Mouse (Mus musculus) spleen, postnatal 10 days (tissue): ENCODE measurements at regions not wholly inside any gene's neighbourhood (a gene's known extent, or its start where the extent isn't known, plus 50 kb on each side); places are given as distances from the start of the nearest gene placed in this dataset.

Experiments used
- DNase-seq, 2 experiments: peaks; one replicate each; pipeline ENCODE4 v3.0.0; 2021 to 2022; ENCODE audit warnings: low spot score in 2 of 2

- no peak for DNase-seq
Measured at GRCm38 (mm10) chr1:137751446-137751961, 424.0 kb downstream of the Ptprc start.

- DNase-seq = no peak
Measured at GRCm38 (mm10) chr1:137750894-137751293, 424.6 kb downstream of the Ptprc start.

GRCm38 (mm10) chr1:137746129-137746528 lies 429.4 kb downstream of the Ptprc start:
- DNase-seq = no peak

DNA sequence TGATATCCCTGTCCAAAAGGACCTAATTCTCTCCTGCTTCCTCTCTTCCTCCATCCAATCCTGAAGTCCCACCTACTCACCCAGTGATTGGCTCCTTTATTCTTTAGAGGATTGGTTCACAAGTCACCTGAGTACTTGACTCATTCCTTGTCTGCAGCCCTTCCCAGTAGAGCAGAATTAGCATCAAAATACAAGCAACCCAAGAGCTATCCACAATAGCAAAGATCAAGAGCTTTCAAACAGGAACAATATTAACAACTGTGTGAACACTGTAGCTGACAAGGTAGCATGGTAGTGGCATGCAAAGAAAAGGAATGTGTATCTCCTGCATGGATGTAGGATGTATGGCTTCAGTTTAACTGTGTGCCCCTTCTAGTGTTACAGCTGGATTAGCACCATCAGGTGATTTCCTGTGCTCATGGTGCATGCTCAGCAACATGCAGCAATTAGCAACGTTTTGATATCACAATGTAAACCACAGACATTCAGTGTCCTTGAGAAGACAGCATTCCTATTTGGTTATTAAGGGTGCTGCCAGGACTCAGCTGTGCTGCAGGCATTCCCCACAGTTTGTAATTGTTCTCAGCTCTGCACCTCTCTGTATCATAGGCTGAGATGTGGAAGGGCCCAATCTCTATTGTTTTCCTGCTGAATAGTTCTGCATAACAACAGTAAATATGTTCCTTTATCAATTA lies 437.2 kb downstream of the Ptprc start:
- DNase-seq = no peak

- no peak for DNase-seq
Measured at GRCm38 (mm10) chr1:137703882-137704281, 471.6 kb downstream of the Ptprc start.

GRCm38 (mm10) chr1:137698876-137699275 lies 476.6 kb downstream of the Ptprc start:
- DNase-seq = no peak

- no peak for DNase-seq
Measured at GRCm38 (mm10) chr1:137697289-137697688, 478.2 kb downstream of the Ptprc start.

- no peak for DNase-seq
Measured at GRCm38 (mm10) chr1:137696796-137697195, 478.7 kb downstream of the Ptprc start.

DNA sequence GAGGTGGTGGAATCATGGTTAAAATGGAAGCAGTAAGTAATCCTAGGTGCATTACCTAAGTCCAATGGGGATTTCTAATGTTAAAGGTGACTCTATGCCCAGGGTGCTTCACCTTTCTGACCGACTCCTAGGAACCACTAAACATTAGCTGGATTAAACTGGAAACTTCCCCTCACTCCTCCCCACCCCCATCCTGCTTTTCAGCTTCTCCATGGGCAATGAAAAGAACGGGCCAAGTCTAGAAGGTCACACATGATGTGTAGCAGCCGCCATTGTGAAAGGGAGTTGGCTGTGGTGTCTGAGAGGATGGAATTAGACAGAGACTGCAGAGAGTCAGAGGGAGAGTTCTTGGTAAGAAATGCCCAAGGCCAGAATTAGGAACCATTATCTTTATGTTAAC lies 479.8 kb downstream of the Ptprc start:
- no peak for DNase-seq

DNA sequence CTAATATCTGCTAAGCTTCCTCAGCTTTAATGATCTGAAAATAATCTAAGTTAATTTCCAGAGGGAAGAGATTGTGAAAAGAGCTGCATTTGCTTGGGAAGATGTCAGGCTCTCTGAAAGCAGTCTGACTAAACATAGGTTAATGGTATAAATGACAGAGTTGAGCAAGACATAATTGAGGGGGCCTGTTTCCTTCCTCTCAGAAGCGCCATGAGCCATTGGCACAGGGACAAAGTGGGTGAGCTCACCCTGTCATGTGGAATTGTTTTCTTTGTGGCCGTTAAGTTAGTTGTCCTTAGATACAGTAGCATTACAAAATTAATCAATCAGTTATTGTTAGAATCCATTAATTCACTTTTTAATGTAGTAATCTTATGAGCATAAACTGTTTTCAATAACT lies 483.0 kb downstream of the Ptprc start:
- DNase-seq = no peak

- no peak for DNase-seq
Measured at GRCm38 (mm10) chr1:137690860-137691595, 484.5 kb downstream of the Ptprc start.

DNA sequence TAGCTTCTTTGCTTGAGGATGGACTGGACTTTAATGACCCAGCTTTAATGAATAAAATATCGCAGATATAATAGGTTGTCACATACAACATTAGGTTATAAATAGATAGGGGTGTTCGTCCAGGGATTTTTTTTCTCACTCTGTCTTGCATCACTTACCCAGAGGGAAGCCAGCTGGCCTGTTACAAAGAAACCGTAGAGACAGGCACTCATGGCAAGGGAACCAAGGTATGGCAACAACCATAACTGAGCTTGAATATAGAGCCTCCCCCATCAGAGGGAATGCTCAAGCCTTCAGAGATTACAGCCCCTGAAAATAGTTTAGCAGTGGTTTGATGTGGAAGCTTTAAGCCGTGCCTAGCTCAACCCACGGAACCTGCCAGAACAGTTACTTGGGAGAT lies 504.9 kb downstream of the Ptprc start:
- no peak for DNase-seq

DNA sequence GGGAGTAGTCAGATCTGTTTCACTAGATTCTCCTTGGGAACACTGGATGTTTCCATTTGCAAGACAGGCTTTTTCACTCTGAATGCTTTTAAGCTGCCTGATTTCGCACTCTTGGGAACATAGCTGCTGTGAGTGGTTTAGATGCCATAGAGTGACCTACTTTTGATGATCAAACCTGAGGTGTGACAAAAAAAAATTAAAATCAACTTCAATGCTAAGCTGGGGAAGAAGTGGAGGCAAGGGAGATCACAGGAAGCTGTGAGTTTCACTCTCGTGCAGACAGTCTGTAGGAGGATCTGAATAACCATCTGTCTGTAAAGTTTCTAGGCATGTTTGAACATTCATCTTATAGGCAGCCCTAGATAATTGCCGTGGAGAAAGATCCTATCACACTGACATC lies 505.7 kb downstream of the Ptprc start:
- no peak for DNase-seq

DNA sequence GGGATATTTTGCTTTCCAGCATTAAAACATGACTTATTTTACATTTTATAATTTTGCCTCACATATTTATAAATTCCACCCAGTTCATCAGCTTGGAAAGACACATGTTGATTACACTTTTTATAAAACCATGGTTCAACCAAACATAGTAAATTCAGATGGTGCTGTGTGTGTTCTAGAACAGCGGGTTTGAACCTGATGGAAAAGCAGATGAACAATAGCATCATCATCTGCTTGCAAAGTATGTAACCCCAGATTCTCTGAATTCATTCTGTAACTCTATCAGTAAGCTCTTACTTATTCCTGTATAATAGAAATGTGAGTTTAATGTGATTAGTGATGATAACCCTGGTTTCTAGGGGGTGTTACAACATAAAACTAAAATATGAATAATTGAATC lies 517.4 kb downstream of the Ptprc start:
- no peak for DNase-seq

GRCm38 (mm10) chr1:137656900-137657458 lies 518.5 kb downstream of the Ptprc start:
- DNase-seq = no peak

GRCm38 (mm10) chr1:137654171-137654570 lies 521.3 kb downstream of the Ptprc start:
- DNase-seq = no peak

DNA sequence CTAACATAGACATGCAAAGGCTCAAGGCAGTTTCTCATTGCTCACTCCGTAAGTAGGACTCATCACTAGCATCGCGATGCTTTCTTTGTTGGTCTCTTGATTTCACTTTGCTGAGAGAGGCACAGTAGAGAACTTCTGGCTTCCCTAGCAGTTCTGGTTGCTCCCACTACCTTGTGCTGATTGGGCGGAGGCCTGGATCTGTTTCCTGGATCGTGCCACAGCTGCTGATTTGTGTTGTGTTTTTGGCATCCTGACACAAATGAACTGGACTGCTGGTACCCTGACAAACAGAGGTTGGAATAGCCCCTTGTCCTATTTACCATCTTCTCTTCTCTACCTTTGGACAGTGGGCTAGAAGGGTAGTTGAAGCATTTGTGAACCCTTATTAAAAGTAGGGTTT lies 522.0 kb downstream of the Ptprc start:
- no peak for DNase-seq

- no peak for DNase-seq
Measured at GRCm38 (mm10) chr1:137650629-137651028, 524.9 kb downstream of the Ptprc start.

DNA sequence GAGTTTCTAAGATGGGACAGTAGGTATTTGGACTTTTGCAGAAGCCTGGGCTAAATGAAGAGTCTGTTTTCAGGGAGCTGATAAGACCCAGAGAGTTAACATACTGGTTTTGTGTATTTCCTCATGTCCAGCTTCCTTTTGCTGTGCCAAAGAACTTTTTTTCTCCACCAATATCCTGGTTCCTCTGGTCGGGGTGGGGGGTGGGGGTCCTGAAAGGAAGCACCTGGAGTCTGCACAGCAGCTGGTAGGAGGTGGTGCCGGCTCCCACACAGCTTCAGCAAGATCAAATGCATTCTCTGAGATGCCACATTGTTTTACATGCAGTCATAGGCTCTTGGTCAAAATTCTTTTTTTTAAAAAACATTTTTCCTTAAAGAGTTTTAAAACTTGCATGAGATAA lies 525.4 kb downstream of the Ptprc start:
- DNase-seq = no peak

DNA sequence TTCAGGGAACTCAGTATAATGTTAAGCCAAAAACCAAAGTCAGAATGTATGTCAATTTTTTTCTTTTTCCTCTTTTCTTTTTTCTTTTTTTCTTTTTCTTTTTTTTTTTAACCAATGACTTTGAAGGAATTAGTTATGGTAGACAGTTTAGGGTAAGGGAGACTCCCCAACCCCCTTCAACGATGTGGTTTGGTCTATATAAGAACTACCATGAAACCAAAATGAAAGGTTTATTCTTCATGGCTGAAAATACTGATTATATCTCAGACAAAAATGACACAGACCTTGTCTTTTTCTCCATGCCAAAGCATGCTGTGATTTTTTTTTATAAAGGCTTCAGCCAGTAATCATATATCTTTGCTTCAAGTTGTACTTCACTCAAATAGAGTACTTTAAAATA lies 526.7 kb downstream of the Ptprc start:
- no peak for DNase-seq

GRCm38 (mm10) chr1:137644601-137645040 lies 530.9 kb downstream of the Ptprc start:
- no peak for DNase-seq

DNA sequence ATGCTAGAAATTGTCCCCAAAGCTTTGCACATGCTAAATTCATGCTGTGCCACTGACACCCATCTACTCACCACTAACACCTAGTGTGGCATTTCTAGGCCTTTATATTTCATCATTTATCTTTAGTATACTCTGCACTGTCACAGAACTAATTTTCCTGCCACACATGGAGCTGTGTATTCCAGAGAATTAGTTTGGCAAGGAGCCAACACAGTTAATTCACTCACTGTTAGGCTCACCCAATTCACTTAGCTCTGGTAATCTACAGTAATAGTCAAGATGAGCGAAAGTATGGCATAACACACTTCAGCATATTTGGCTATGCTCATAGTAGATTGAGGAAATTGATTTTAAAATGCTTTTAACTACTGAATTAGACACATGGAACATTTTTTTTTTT lies 532.0 kb downstream of the Ptprc start:
- no peak for DNase-seq

DNA sequence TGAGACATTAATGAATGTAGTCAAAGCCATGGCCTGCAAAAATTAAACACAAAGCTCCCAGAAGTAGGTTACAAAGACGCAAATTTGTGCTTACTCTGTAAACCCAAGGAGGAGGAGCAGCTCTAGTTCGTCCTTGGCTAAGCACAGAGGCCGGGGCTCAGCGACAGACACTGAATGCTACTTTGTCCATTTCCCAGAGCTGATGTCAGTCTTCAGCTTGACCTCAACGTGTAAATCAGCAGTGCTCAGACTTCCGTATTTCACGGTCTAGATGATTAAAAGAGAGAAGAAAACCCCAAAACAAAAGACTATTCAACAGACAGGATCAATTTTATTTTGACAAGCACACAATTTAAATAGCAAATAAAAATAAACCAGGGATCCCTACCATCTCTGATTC lies 534.7 kb downstream of the Ptprc start:
- DNase-seq = no peak
